Mouse (Mus musculus) leukemia stem cell, adult 10-12 weeks (primary cell): ENCODE measurements around the gene Pde4b. TPM values are rescaled to one million over a fixed set of nuclear protein-coding genes. Genes with fewer than 3 reads are reported as not detected.

Source experiments
- polyA plus RNA-seq: library from polyadenylated mRNA; stranded (reverse); fragments of >175 nt; gene quantifications from 2 replicates; pipeline ENCODE4 v1.2.3, GENCODE M21; 2012; ENCODE audit warnings: low replicate concordance

Pde4b gene
- polyA plus RNA-seq, result 1.9 and 2.4 TPM in 2 replicates

GRCm38 (mm10) chr4:102087091-102087565 lies at the start of gene Pde4b:
Gene Pde4b, plus strand, starts transcription at chr4:102087543.

Other genes with a start within 250 kb of the Pde4b start
- gene B020004J07Rik, start 243.5 kb upstream of the Pde4b start, polyA plus RNA-seq, result not detected in 2 replicates
- gene C130073F10Rik, start 193.8 kb upstream of the Pde4b start, polyA plus RNA-seq, result not detected in 2 replicates
- gene Gm12800, start 178.4 kb upstream of the Pde4b start, polyA plus RNA-seq, result not detected in 2 replicates
- gene Gm12794, start 147.1 kb upstream of the Pde4b start, polyA plus RNA-seq, result not detected in 2 replicates
- gene Gm12790, start 106.5 kb upstream of the Pde4b start, polyA plus RNA-seq, result not detected in 2 replicates
- not detected in 2 replicates for gene Gm12789, start 100.9 kb upstream of the Pde4b start, polyA plus RNA-seq